Mouse (Mus musculus) G1E-ER4 (cell line): ENCODE data around the gene Itgb5. TPM values are rescaled to one million over a fixed set of nuclear protein-coding genes. Genes with fewer than 3 reads are reported as not detected.

ENCODE experiments used
- GATA1 ChIP-seq: IDR thresholded peaks from one replicate; pipeline ENCODE4 v1.8.0; 2012; ENCODE audit warnings: low read length, inconsistent platforms
- polyA plus RNA-seq: library from polyadenylated mRNA; stranded (reverse); fragments of >175 nt; gene quantifications from 2 replicates; pipeline ENCODE4 v1.2.3, GENCODE M21; 2012

Gene Itgb5
- polyA plus RNA-seq, 1 experiment = 0.27 TPM

- no peak for TF ChIP-seq GATA1
Observed at GRCm38 (mm10) chr16:33935407-33935785, 105.9 kb downstream of the Itgb5 start.

- no peak for TF ChIP-seq GATA1
Observed at GRCm38 (mm10) chr16:33936885-33937284, 107.4 kb downstream of the Itgb5 start.

GRCm38 (mm10) chr16:33937567-33937966 lies 108.1 kb downstream of the Itgb5 start:
- TF ChIP-seq GATA1 = no peak

- no peak for TF ChIP-seq GATA1
Observed at GRCm38 (mm10) chr16:33938311-33939132, 109.1 kb downstream of the Itgb5 start.

GRCm38 (mm10) chr16:33939133-33939531 lies 109.7 kb downstream of the Itgb5 start:
- TF ChIP-seq GATA1 = no peak

- TF ChIP-seq GATA1 = no peak
Observed at GRCm38 (mm10) chr16:33939636-33940035, 110.2 kb downstream of the Itgb5 start.

DNA sequence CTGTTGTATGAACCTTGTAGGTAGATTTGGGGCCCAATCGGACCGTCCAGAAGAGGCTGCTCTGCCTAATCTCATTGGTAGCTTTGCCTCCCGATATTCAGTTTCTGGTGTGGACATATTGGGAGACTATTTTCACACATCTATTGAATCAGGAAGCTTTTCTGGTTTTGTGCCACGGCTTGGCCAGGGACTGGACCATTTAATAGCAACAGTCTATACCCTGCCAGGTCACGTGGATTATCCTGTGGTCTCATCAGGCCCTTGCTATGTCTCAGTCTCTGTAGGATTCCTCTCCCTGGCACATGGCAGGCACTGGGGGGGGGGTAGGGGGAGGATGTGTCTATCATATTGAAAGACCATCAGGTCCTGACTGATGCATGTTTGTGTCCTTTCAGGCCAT lies 110.6 kb downstream of the Itgb5 start:
- no peak for TF ChIP-seq GATA1

GRCm38 (mm10) chr16:33941271-33941781 lies 111.9 kb downstream of the Itgb5 start:
- TF ChIP-seq GATA1 = no peak

DNA sequence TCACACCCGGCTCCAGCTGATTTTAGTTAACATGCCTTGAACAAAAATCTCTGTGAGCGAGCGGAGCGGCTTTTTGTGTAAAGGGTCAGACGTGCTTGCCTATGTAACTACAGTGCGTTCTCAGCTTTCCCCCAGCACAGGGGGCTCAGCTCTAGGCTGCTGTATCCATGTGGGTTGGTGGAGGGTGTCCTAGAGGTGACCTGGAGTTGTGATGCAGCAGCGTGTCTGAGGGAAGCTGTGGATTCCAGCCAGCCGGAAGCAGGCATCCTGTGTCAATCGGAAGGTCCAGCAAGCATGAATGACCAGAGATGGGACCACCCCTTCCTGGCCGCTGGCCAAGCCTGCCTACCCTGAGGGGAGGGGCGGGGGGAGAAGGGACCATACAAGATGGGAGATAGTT lies 112.9 kb downstream of the Itgb5 start:
- TF ChIP-seq GATA1 = no peak

DNA sequence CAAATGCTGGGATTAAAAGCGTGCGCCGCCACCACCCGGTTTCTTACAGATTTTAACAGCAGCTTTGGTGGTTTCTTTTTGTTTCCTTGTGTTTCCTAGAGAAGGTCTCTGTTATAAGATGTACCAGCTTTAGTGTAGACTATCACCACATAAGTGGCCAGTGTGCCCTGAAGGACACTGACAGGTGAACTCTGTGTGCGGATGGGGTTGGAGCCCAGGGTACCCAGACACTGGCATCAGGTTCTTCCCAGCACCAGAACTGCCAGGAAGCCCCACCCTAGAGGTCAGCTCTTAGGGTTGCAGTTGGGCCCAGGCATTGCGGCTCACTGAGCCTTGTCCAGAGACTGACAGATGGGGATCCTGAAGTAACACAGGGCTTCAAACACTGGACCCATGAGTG lies 113.9 kb downstream of the Itgb5 start:
- no peak for TF ChIP-seq GATA1

- no peak for TF ChIP-seq GATA1
Observed at GRCm38 (mm10) chr16:33944126-33944525, 114.7 kb downstream of the Itgb5 start.

DNA sequence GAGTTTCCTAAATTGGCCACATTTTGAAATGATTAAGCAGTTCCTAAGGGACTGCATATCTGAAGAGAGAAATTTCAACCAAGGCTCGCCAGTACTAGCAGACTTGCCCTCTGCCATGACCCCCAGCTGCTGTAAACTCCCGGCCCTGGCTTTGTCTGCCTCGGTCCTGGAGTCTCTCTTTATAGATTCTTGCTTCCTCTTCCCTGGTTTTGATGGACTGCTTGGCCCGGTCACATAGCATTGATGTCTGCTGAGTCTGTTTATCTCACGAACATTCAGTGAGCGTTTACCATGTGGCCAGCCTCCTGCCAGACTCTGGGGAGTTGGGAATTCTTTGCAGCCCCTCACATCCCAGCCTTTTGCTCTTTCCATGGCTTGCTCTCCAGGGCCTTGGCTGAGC lies 115.3 kb downstream of the Itgb5 start:
- TF ChIP-seq GATA1 = no peak

DNA sequence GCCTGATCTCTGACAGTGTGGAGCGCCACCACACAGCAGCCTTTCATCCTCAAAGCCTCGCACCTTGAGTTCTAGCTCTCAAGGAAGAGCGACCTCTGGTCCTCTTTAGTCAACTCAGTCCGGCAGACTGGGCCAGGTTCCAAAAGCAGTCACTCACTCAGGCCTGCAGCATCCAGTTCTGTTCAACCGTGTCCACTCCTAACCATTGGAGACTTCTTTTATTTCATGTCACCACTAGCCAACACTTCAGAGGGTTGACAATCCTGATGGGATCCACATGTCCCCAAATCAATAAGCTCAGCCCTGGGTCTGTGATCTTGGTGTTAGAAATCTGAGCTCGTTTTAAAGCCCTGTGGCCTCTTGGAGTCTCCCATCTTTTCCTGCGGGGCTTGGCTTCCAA lies 116.6 kb downstream of the Itgb5 start:
- no peak for TF ChIP-seq GATA1

GRCm38 (mm10) chr16:33947664-33948571 lies 118.5 kb downstream of the Itgb5 start:
- TF ChIP-seq GATA1 = no peak

DNA sequence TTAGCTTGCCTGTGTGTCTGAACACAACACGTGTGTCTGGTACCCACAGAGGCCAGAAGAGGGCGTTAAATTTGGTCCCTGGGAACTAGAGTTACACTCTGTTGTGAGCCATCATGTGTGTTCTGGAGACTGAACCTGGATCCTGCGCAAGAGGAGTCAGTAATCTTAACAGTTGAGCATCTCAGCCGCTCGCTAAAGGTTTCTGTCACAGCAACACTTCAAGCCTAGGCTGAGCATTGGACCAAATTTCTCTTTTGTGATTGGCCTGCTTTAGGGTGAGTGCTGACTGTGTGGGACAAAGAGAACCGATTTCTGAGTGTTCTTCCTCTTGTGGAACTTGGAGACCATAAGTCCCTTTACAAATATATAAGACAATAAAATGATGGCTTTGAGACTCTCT lies 120.9 kb downstream of the Itgb5 start:
- TF ChIP-seq GATA1 = no peak

DNA sequence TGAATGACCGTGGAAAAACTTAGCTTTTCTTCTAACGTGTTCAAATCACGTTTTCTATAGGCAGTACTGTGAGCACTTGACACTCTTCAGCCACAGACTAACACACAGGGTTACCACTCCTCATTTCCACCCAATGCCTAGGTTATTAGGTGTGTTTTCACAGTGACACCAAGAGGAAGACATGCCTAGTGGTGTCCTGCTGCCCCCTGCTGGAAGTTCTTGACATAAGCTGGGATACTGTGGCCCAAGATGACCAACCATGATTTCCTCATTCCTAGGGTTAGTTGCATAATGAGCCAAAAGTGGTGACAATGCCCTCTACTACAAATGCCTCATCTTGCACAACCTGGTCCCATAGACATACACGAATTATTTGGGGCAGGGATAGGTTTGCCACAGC lies 121.4 kb downstream of the Itgb5 start:
- no peak for TF ChIP-seq GATA1
